Mouse (Mus musculus) fat pad, adult 2 months (tissue): Measurements from ENCODE around the gene Vps54.

Experiments used
- DNase-seq: peaks from one replicate; pipeline ENCODE4 v3.0.0-alpha.2; 2011; ENCODE audit warnings: low read depth, low spot score; ENCODE audit errors: extremely low read depth

Gene Vps54

DNA sequence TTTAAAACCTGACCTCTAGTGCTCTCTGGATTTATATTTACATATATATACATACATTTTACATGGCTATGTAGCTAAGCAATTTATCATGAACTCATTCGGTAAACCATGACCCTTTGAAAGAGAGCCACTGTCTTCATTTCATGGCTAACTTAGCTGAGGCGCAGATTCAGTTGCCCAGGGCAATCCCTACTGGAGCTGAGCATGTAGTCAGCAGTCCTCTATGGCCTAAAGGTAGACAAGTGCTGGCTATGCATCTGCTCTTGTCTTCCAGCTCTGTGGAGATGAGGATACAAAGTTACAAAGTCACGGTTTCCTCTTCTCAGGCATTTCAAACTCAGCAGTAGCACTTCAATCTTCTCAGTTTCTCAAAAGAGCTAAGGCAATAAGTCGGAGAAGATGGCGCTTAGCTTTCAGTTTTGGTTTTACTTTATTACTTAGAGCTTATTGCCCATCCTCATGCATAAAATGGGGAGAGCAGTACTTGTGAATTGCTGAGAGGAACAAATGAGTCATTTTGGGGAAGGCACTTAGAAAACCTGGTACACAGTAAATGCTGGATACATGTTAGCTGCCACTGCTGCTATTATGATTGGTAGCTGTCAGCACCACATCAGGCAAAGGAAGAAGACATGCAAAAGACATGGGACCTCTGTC, 93.7 kb downstream of the Vps54 start:
- no peak for DNase-seq

DNA sequence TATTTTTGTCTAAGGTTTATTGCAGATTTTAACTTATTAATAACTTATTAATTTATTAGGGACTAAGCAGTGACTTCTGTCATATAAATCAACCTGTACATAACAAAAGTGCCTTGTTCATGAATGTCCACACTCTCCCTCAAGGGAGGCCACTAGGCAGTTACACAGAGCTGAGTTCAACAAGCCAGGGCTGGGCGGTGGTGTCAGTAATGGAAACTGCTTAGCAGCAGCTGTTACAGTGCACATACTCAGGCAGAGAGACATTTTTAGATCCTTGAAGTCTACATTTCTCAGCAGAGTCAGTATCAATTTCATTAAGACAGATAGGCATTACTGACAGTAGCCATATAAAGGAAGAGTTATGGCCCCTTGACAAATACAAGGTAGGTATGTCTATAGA, 98.8 kb downstream of the Vps54 start:
- no peak for DNase-seq

DNA sequence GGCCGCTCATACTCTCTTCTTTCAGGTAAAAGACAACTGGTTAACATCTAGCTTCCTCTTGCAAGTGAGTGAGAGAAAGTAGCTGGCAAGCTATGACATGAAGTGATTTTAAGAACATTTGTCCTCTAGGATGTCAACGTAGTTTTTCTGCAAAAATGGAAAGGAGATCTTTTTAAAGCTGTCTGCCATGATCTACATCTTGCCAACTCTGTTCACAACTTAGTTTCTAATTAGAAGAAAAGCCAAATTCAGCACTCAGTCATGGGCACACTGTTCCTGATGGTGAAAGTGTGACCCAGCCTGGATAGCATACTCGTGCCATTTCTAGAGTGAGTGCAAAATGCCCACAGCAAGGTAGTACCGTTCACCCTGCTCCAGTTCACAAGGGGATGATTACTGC, 100.0 kb downstream of the Vps54 start:
- DNase-seq, result no peak

DNA sequence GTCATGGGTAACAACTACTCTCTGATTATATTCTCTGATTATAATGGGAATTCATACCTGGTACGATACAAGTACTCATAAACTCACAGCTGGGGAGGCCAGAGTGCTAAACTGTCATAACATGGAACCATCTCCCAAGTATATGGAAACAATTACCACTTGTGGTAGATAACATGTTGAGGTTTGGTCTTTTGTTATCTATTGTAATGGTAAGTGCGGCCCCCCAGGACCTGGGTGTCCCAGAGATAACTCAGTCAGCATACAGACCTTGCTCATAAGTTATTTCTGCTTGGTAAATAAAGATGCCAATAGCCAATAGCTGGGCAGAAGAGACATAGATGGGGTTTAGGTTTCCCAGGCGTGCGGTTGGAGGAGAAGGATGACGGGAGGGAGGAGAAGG, 104.4 kb downstream of the Vps54 start:
- DNase-seq, result no peak

DNA sequence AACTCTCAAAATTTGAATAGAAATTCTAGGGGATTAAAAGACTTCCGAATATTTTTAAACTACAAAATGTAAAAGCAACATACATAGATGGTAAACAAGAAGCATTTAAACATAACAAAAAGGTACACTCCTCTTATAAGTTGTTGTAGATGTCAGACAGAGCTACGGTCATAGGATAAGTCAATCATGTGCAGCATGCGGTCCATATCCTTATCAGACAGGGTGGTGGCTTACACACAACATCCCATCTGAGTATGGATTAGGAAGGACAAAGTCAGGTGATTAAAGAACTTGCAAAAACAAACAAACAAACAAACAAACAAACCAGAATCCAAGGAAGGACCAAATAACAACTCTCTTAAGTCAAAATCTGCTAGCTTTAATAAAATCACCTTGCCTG, 106.9 kb downstream of the Vps54 start:
- DNase-seq, result no peak

DNA sequence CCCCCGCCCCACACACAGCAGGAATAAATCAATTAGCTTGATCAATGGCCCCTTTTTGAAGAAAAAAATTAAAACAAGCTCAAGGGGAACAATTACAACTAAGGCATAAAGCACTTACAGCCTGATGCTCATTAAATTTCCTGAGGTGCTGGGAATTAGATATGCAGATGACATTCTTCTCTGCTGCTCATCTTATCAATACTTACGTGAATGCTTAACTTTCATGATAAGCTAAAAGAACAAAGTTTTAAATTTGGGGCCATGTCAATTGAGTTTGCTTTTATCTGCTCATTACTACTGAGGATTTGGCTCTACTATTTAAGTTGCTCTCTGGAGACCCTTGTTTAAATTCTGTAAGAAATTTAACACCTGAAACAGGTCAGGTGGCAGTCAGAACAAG, 109.8 kb downstream of the Vps54 start:
- DNase-seq, result no peak

DNA sequence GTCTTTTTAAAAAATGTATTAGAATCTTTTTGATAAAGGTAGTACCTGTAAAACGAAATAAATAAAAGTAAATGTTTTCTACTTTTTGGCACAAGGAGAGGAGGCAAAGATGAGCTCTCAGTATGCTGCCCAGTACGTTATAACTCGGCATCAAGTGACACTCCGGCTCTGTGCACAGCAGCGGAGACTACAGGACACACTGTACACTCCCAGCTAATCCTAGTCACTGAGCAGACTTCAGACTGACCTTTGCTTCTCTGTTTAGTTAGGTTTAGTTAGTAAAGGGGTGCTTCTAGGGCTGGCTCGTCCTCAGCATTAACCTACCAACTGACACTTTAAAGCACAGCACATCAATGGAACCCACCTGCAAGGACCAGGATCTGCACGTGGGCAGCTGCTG, 112.2 kb downstream of the Vps54 start:
- DNase-seq, result no peak

DNA sequence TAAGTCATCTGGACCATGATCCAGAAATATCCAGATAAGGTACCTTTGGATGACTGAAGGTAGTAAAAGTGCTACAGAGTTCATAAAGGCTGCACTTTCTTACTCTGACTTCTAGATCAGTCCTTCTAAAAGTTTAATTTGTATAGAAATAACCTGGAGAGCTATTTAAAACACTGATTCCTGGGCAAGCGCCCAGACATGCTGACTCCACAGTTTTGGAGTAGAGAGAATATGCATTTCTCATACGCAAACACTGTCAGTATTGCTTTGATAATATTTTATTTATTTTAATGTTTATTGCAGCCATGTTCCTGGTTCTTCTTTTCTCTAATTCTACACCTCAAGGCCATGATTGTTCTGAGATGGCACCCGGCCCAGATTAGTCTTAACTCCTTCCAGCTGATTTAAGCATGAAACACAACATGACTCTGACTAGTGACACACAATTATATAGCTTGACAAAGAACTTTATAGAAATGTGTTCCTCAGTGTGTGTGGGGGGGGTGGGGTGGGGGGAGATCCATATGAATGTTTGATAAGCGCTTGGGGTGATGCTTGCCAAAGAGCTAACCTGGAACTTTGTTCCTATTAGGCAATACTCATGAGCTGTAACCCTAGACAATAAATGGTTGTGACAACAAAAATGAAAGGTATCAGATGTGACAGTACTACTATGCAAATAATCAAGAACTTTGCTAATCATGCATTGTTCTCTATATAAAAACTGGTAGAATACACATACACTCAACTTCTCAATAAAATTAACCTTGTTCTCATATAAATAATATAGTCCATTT, 124.3 kb downstream of the Vps54 start:
- no peak for DNase-seq

DNA sequence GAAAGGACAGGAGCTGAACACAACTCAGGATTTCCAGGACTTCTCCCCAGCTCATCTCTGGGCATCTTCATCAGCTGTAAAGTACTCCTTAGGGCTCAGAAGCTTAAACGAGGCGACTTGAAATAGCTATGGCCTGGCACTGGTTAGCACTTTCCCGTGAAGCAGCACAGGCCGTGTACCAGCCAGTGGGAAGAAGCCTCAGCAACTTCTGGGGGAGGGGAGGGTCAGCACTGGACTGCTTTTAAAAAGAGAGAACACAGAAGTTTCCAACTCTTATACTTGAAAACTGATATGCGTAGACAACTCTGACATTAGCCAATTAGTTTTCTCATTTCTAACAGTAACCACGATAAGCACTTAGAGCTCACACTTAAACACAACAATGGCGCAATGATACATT, 129.4 kb downstream of the Vps54 start:
- DNase-seq, result no peak

DNA sequence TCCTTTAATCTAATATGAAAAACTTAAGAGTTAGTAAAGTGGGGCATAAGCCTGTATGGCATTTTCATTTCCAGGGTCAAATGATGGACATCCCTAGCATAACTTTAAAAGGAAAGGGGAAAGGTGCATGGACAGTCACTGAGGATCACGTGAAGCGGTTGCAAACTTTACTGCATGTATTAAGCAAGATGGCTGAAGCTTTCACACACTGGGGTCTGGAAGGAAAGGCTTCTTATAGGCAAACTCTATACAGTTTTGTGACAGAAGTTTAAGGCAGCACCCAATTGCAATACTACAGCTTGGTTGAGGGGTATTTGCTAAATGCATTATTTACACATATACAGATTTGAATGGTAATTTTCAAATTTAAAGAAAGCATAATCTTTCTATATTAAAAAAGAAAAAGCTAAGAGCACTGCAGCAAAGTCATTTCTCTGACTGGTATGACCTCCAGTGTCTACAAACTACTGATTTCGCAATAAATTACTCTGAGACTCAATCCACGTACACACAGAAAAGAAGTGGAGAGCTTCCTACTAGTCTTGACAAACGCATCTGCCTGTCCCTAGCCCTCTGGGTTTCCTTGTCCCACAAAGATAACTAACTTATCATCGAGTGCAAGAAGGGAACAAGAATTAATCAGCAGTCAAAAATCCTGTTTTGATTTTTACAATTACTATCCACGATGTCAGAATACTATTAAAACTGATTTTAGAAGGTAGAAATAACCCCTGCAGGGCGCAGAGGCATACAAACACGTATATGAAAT, 130.4 kb downstream of the Vps54 start:
- DNase-seq, result no peak

DNA sequence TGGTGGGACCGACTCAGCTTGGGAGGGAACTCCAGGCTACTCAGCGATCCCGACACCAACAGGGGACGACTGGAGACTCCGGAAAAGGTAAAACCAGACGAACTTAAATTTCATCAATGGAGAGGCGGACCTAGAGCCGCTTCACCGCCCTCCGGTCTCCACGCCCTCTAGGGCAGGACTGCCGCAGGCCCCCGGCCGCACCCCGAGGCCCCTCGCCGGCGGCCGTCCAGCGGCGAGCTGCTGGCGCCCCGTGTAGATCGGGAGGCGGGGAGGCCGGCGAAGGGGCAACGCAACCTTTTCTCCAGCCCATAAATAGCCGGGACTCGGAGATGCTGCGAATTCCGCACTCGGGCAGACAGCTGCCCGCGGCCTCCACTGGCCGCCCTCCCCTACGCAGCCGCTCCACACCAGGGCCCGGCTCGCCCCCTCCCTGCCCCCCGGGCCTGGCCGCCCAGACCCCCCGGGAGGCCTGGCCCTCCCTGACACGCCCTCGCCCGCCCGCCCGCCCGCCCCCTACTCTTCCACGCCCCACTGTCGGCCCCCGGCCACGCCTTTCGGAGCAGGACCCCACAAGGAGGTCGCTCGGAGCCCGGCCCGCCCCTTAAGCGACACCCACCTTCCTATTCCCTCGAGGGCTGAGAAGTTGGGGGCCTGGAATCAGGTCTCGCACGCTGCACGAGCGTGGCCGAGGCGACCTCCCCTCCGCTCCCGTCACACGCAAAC, 131.5 kb downstream of the Vps54 start:
- DNase-seq, result no peak
